Mouse (Mus musculus) right cerebral cortex, postnatal 4 days (tissue): ENCODE results near the gene Lhfp.

Experiments
- DNase-seq: peaks from one replicate; pipeline ENCODE4 v3.0.0-alpha.2; 2022

The Lhfp gene

GRCm38 (mm10) chr3:53289589-53290219 is 248.4 kb downstream of the Lhfp start:
- no peak for DNase-seq

DNA sequence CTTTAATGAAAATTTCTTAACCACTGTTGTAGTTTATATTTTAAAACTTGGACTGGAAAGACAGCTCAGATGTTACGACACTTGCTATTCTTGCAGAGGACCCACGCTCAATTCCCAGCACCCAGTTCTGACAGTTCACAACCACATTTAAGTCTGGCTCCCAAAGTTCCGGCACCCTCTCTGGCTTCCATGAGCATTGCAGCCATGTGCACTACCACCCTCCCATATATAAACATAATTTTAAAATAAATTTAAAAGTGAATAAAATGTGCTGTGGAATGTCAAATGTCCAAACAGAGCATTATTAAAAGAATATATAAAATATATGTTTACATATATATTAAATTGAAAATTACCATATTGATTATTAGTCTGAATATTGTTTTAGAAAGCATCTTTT is 249.9 kb downstream of the Lhfp start:
- DNase-seq: no peak

DNA sequence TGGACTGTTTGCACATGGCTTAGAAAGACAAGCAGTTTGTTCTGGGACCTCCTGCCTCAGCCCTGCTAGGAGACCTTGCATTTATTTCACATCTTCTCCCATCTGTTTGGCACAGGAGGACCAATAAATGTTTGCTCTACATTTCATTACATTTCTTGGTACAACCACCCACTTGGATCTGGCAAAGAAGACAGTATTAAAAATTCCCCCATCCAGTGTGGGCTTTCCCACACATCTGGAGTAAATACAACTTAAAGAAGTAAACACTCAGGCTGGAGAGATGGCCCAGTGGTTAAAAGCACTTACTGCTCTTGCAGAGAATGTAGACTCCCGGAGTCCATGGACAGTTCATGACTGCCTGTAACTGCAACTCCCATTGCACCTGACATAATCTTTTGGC is 250.6 kb downstream of the Lhfp start:
- DNase-seq: no peak

DNA sequence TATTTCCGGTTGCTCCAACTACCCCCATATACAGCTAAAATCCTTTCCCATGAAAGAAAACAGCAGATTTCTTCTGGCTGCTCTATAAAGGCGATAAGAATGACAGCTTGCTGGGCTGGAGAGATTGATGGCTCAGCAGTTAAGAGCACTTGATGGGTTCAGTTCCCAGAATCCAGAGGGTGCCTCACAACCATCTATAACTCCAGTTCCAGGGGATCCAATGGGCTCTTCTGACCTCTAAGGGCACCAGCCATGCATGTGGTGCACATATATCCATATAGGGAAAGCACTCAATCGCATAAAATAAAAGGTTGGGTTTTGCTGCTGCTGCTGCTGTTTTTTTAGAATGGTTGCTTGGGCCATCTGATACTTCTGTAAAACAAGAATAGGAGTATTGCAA is 251.1 kb downstream of the Lhfp start:
- DNase-seq: no peak

DNA sequence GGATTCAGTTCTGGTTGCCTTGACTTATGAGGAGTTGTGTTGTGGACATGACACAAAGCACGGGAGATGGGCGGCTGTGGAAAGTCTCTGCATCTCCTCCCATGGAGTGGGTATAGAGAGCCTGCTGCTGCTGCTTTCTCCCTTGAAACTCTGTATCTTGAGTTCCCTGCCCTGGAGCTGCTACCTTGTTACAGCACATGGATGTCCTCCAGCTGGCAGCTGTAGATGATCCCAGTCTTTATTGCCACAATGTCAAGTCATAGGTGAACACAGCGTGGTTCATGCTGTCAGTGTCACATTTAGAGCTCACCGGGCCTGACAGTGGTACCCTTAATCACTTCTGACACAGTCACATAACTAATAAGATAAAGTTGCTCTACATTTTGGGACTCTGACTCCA is 251.7 kb downstream of the Lhfp start:
- no peak for DNase-seq

DNA sequence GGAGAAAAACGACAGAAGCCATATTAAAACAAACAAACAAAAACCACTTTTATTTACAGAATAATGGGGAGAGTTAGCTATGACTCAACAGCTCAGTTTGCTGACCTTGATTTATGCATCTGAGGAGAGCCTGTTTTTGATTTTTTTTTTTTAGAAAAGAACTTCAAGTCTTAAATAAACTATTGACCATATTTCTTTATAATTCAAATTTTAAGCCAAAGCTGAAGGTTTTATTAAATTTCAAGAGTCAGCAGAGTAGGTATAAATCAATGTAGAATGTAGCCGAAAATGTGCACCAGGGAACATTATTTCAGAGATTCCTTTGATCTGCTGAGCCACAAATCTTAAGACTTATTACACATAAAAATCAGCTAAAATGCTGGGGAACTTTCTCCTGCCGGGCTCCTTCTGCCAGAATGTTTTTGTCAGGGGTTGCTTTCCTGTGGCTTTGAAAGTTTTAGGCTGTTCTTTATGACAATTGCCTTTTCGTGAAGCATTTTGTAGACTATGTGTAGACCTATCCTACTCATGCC is 252.6 kb downstream of the Lhfp start:
- DNase-seq: no peak

DNA sequence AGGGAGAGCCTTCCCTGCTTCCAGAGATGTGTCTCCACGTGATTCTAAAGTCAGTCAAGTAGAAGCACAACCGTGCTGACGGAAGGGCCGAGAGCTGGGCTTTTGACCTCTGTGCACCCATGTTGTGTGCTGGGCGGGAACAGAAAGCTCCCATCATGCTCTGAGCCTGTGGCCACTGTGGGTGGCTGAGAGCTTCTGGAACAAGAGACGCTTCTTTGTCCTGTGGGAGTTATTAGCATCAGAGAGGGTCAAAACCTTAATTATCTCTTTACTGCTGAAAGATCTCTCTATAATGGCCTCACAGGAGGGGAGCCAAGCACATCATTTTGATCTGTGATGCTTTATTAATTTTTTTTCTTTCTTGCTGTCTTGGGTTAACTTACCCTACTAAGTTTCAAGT is 253.5 kb downstream of the Lhfp start:
- no peak for DNase-seq

GRCm38 (mm10) chr3:53301866-53302265 is 260.5 kb downstream of the Lhfp start:
- no peak for DNase-seq

DNA sequence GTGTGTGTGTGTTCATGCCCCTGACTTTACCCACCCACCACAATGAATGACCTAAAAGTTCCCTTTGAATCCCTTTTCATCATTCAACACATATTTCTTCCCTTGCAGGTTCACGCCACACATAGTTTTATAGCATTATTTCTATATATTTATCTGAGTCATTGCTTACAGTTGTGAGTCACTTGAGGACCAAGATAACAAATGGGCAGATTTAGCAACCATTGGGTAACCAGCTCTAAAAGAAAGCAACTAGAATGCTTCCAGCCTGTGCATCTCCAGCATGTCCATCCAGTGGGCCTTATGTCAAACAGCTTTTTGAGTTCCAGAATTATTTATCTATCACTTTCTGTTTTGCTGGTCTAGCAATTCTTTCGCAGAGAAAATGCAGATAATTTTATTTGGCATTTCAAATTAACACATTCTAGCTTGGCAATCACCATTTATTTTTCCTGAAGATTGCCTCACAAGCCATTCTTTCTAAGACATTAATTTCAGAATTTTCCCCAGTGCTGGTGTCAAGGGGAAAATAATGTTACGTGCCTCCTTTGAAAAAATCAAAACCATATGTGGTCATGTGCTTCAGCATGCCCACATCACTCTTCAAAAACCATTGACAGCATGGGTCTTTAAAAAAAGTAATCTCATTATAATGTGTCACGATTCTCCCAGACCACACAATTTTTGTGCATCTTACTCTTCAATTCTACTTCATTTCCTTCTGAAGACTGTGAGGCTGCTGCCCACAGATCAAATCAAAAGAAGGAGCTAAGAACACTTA is 263.0 kb downstream of the Lhfp start:
- DNase-seq: no peak

GRCm38 (mm10) chr3:53305860-53306259 is 264.5 kb downstream of the Lhfp start:
- no peak for DNase-seq

- no peak for DNase-seq
Observed at GRCm38 (mm10) chr3:53308649-53309048, 267.3 kb downstream of the Lhfp start.

DNA sequence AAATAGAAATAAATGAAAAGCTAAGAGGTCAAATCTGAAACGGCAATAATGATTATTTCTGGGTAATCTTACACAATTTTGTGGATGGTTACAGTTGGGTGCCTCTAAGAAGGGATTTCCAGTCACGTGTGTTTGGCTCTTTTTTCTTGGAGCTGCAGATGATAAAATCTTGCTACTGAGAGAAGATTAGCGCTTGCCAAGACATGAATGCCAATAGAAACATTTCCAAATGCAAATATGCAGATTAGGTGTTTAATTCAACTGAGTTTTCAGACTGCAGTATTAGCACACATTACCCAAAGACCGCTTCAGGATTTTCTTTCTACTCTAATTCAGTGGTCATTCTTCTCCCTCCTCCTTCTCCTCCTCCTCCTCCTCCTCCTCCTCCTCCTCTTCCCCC is 268.8 kb downstream of the Lhfp start:
- no peak for DNase-seq

DNA sequence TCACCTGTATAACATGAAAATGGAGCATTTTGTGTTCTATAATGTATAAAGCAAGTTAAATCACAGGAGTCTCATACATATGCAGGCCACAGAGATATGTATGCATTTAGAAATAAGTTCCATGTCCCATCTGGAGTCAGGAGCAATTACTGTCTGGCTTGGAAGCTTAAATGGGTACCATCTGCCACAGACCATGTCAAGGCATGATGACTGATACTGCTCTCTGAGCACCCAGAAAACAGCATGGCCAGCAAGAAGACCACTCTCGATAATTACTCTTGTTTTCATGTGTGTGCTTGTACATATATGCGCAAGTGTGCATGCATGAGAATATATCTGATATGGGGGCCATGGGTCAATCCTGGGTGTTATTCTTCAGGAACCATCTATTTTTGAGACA is 269.3 kb downstream of the Lhfp start:
- no peak for DNase-seq
